Mouse (Mus musculus) liver, embryonic 14.5 days (tissue): ENCODE measurements around the gene Kcnk13. TPM values are rescaled to one million over a fixed set of nuclear protein-coding genes. Genes with fewer than 3 reads are reported as not detected.

Experiments used
- ATAC-seq: fragments of 200-750 bp; cut with Nextera tagmentation; 2 replicates; pipeline ENCODE4 v1.8.0; 2017; ENCODE audit warnings: moderate number of reproducible peaks, mild to moderate bottlenecking, moderate library complexity; ENCODE audit not compliant: insufficient read depth
- DNase-seq, 3 experiments: peaks; one replicate each; pipeline ENCODE4 v3.0.0-alpha.2; 2012 to 2013; ENCODE audit warnings: low read depth in 3 of 3, low spot score in 3 of 3
- H3K27ac ChIP-seq: fragments of 300-500 bp; sonication (generic); 2 replicates; pipeline ENCODE4 v1.5.1; 2014; ENCODE audit warnings: moderate library complexity, mild to moderate bottlenecking, control low read depth, inconsistent platforms
- H3K27me3 ChIP-seq: fragments of 300-500 bp; sonication (generic); 2 replicates; pipeline ENCODE4 v1.6.1; 2014; ENCODE audit warnings: mild to moderate bottlenecking, low read length, moderate library complexity; ENCODE audit not compliant: control insufficient read depth, insufficient read depth
- H3K36me3 ChIP-seq: fragments of 300-500 bp; sonication (generic); replicated peaks from 2 replicates; pipeline ENCODE4 v1.6.1; 2014; ENCODE audit warnings: low read depth; ENCODE audit not compliant: control insufficient read depth, insufficient read depth
- H3K4me1 ChIP-seq, 2 experiments: fragments of 200-500 bp in 1 of 2; fragments of 300-500 bp in 1 of 2; sonication (generic) in 1 of 2; replicated peaks; 2 replicates each; pipeline ENCODE4 v1.6.1; 2012 to 2014; ENCODE audit warnings: antibody characterized with exemption in 1 of 2, inconsistent platforms in 1 of 2, low read length in 1 of 2; ENCODE audit not compliant: control insufficient read depth in 2 of 2, insufficient read depth in 2 of 2
- H3K4me2 ChIP-seq: fragments of 300-500 bp; sonication (generic); 2 replicates; pipeline ENCODE4 v1.6.1; 2014; ENCODE audit warnings: low read depth, mild to moderate bottlenecking, control low read depth, moderate library complexity
- H3K4me3 ChIP-seq, 2 experiments: fragments of 200-500 bp in 1 of 2; fragments of 300-500 bp in 1 of 2; sonication (generic) in 1 of 2; 2 replicates each; pipeline ENCODE4 v1.5.1; 2012 to 2014; ENCODE audit warnings: low read depth in 2 of 2, low read length in 2 of 2, mild to moderate bottlenecking in 2 of 2, control low read depth in 1 of 2, inconsistent platforms in 1 of 2, moderate library complexity in 1 of 2; ENCODE audit not compliant: insufficient read depth in 1 of 2
- H3K9ac ChIP-seq: fragments of 300-500 bp; sonication (generic); replicated peaks from 2 replicates; pipeline ENCODE4 v1.6.1; 2014; ENCODE audit warnings: mild to moderate bottlenecking, control low read depth, moderate library complexity
- H3K9me3 ChIP-seq: fragments of 300-500 bp; sonication (generic); 2 replicates; pipeline ENCODE4 v1.6.1; 2016; ENCODE audit warnings: low read length, mixed read lengths; ENCODE audit not compliant: control insufficient read depth
- CTCF ChIP-seq: IDR thresholded peaks from 2 replicates; pipeline ENCODE4 v1.5.1; 2016; ENCODE audit warnings: antibody characterized with exemption, low read depth, control low read depth
- EP300 ChIP-seq: IDR thresholded peaks from 2 replicates; pipeline ENCODE4 v1.6.1; 2016; ENCODE audit warnings: antibody characterized with exemption, low read depth
- WGBS: fragments of 180-500 bp; shearing (Covaris S2); extraction: QIAGEN DNeasy Blood & Tissue Kit; methylation state at CpG from one replicate; pipeline ENCODE4 v1.1.7; 2014; ENCODE audit not compliant: insufficient replicate concordance; 5-methylcytosine and 5-hydroxymethylcytosine counted together
- polyA plus RNA-seq, 2 experiments: library from polyadenylated mRNA; depleted of rRNA in 1 of 2; stranded (reverse) in 1 of 2; unstranded in 1 of 2; fragments of >200 nt; fragmentation: Nextera tagmentation in 1 of 2; extraction: Ambion mirVana in 1 of 2; gene quantifications; 2 replicates each; pipeline versions ENCODE4 v1.2.1 to v1.2.3; 2012 to 2014

The Kcnk13 gene
- polyA plus RNA-seq, 2 experiments: 0.23 to 0.48 TPM

GRCm38 (mm10) chr12:99972825-99973224, 8.5 kb downstream of the Kcnk13 start:
- TF ChIP-seq CTCF: 0 out of 2 replicates have a peak, but pooled peaks have one; percentile 19
- no peak for TF ChIP-seq EP300
- 53% methylated on average over 7 of the region's 7 CpGs for WGBS
- Histone ChIP-seq H3K36me3 (no peaks in the 10 kb centered on the region), H3K27ac (no peak overlapping the region), H3K9me3 (no peaks in the 10 kb centered on the region), H3K4me3 (no peak overlapping the region), H3K4me2 (no peak overlapping the region), H3K27me3 (peaks cover 9% of the 10 kb centered on the region), H3K4me1 (no peaks in the 10 kb centered on the region), H3K9ac (no peak overlapping the region)
- ATAC-seq (no peak), DNase-seq (no peak)

- peaks cover 3% of the 10 kb centered on the region for H3K27me3 ChIP-seq
- 50% methylated on average over 1 of the region's 1 CpGs for WGBS
- DNase-seq (no peak), ATAC-seq (no peak)
- no peaks in the 10 kb centered on the region for H3K9me3 ChIP-seq
- TF ChIP-seq CTCF (peak; percentile 56), EP300 (no peak)
- no peak overlapping the region for H3K27ac ChIP-seq
- no peak overlapping the region for H3K4me3 ChIP-seq
- H3K36me3 ChIP-seq: no peaks in the 10 kb centered on the region
- H3K4me1 ChIP-seq: no peaks in the 10 kb centered on the region
- H3K4me2 ChIP-seq: no peak overlapping the region
- H3K9ac ChIP-seq: no peak overlapping the region
Measured at GRCm38 (mm10) chr12:99973659-99974058, 9.4 kb downstream of the Kcnk13 start.

GRCm38 (mm10) chr12:99979541-99979940, 15.2 kb downstream of the Kcnk13 start:
- H3K27me3 ChIP-seq: no peaks in the 10 kb centered on the region
- H3K4me3 ChIP-seq: no peak overlapping the region
- H3K27ac ChIP-seq: no peak overlapping the region
- no peak overlapping the region for H3K4me2 ChIP-seq
- no peaks in the 10 kb centered on the region for H3K9me3 ChIP-seq
- no peak for TF ChIP-seq EP300
- TF ChIP-seq CTCF: no peak
- ATAC-seq: no peak
- no peaks in the 10 kb centered on the region for H3K36me3 ChIP-seq
- no peak for DNase-seq
- no peak overlapping the region for H3K9ac ChIP-seq
- 41% methylated on average over 4 of the region's 4 CpGs for WGBS
- no peaks in the 10 kb centered on the region for H3K4me1 ChIP-seq

GRCm38 (mm10) chr12:99986797-99987196, 22.5 kb downstream of the Kcnk13 start:
- H3K27ac ChIP-seq: no peak overlapping the region
- H3K9me3 ChIP-seq: no peaks in the 10 kb centered on the region; the same call in 1 of the 2 replicates
- 68% methylated on average over 5 of the region's 5 CpGs for WGBS
- ATAC-seq (no peak), DNase-seq (no peak)
- H3K27me3 ChIP-seq: no peaks in the 10 kb centered on the region
- no peaks in the 10 kb centered on the region for H3K36me3 ChIP-seq
- no peak overlapping the region for H3K4me2 ChIP-seq
- no peaks in the 10 kb centered on the region for H3K4me1 ChIP-seq
- no peak overlapping the region for H3K9ac ChIP-seq
- TF ChIP-seq CTCF: no peak
- H3K4me3 ChIP-seq: no peak overlapping the region

GRCm38 (mm10) chr12:99988144-99988543, 23.8 kb downstream of the Kcnk13 start:
- no peak for DNase-seq
- WGBS: 72% methylated on average over 2 of the region's 2 CpGs

More at GRCm38 (mm10) chr12:99988144-99988543, 23.8 kb downstream of the Kcnk13 start:
- no peaks in the 10 kb centered on the region; the same call in 1 of the 2 replicates for H3K9me3 ChIP-seq
- no peak overlapping the region for H3K4me3 ChIP-seq
- H3K4me1 ChIP-seq: no peaks in the 10 kb centered on the region
- no peaks in the 10 kb centered on the region for H3K36me3 ChIP-seq
- H3K27me3 ChIP-seq: no peaks in the 10 kb centered on the region
- H3K27ac ChIP-seq: no peak overlapping the region
- H3K9ac ChIP-seq: no peak overlapping the region
- no peak for ATAC-seq
- TF ChIP-seq EP300 (no peak), CTCF (no peak)
- no peak overlapping the region for H3K4me2 ChIP-seq
